Mouse (Mus musculus) MEL (cell line): Measurements from ENCODE around the gene Siva1. TPM values are rescaled to one million over a fixed set of nuclear protein-coding genes. Genes with fewer than 3 reads are reported as not detected.

Experiments used
- DNase-seq: peaks from one replicate; pipeline ENCODE4 v3.0.0; 2011; ENCODE audit warnings: low read depth, low spot score
- H3K27ac ChIP-seq: 2 replicates; pipeline ENCODE4 v1.5.1; 2012; ENCODE audit warnings: low read depth, mild to moderate bottlenecking, control low read depth, low read length, moderate library complexity; ENCODE audit not compliant: control insufficient read depth
- H3K27me3 ChIP-seq, 2 experiments: fragments of 150-350 bp in 1 of 2; sonication (generic) in 1 of 2; 2 replicates each; pipeline ENCODE4 v1.6.1; 2012; ENCODE audit warnings: low read length in 2 of 2, mild to moderate bottlenecking in 2 of 2, improper control_type of control experiment in 1 of 2, moderate library complexity in 1 of 2; ENCODE audit not compliant: insufficient read depth in 2 of 2, control insufficient read depth in 1 of 2
- H3K36me3 ChIP-seq, 2 experiments: 2 replicates each; pipeline ENCODE4 v1.6.1; 2012 to 2014; ENCODE audit warnings: low read length in 2 of 2, improper control_type of control experiment in 1 of 2, inconsistent platforms in 1 of 2, mild to moderate bottlenecking in 1 of 2; ENCODE audit not compliant: insufficient read depth in 2 of 2, control insufficient read depth in 1 of 2
- H3K4me1 ChIP-seq, 2 experiments: fragments of 150-350 bp in 1 of 2; sonication (generic) in 1 of 2; 2 replicates each; pipeline ENCODE4 v1.6.1; 2012; ENCODE audit warnings: low read length in 2 of 2, improper control_type of control experiment in 1 of 2, mild to moderate bottlenecking in 1 of 2; ENCODE audit not compliant: insufficient read depth in 2 of 2, control insufficient read depth in 1 of 2
- H3K4me3 ChIP-seq, 2 experiments: fragments of 150-350 bp in 1 of 2; sonication (generic) in 1 of 2; 2 replicates each; pipeline ENCODE4 v1.5.1; 2012; ENCODE audit warnings: low read depth in 2 of 2, low read length in 2 of 2, mild to moderate bottlenecking in 2 of 2, moderate library complexity in 2 of 2, control low read depth in 1 of 2, improper control_type of control experiment in 1 of 2; ENCODE audit not compliant: control insufficient read depth in 1 of 2, insufficient read depth in 1 of 2
- H3K79me2 ChIP-seq: 2 replicates; pipeline ENCODE4 v1.6.1; 2012; ENCODE audit warnings: mild to moderate bottlenecking, low read length, moderate library complexity; ENCODE audit not compliant: control insufficient read depth, poor library complexity, insufficient read depth
- H3K9ac ChIP-seq: 2 replicates; pipeline ENCODE4 v1.6.1; 2012; ENCODE audit warnings: low read depth, mild to moderate bottlenecking, control low read depth, low read length, moderate library complexity; ENCODE audit not compliant: control insufficient read depth, poor library complexity, severe bottlenecking
- H3K9me3 ChIP-seq: fragments of 150-350 bp; sonication (generic); replicated peaks from 2 replicates; pipeline ENCODE4 v1.6.1; 2012; ENCODE audit warnings: mild to moderate bottlenecking, low read length, improper control_type of control experiment, moderate library complexity; ENCODE audit not compliant: insufficient read depth
- BHLHE40 ChIP-seq: IDR thresholded peaks from 2 replicates; pipeline ENCODE4 v1.6.1; 2012; ENCODE audit warnings: low read depth, mild to moderate bottlenecking, inconsistent platforms, low read length, improper control_type of control experiment, borderline replicate concordance
- CHD1 ChIP-seq: IDR thresholded peaks from 2 replicates; pipeline ENCODE4 v1.6.1; 2012; ENCODE audit warnings: low read depth, mild to moderate bottlenecking, inconsistent platforms, low read length, improper control_type of control experiment
- CHD2 ChIP-seq: IDR thresholded peaks from 2 replicates; pipeline ENCODE4 v1.6.1; 2011; ENCODE audit warnings: low read length, improper control_type of control experiment
- E2F4 ChIP-seq: IDR thresholded peaks from 2 replicates; pipeline ENCODE4 v1.6.1; 2011; ENCODE audit warnings: low read depth, low read length, improper control_type of control experiment, borderline replicate concordance
- ELF1 ChIP-seq: IDR thresholded peaks from 2 replicates; pipeline ENCODE4 v1.6.1; 2014; ENCODE audit warnings: low read depth, mild to moderate bottlenecking, inconsistent platforms, low read length, improper control_type of control experiment, moderate library complexity
- EP300 ChIP-seq, 2 experiments: IDR thresholded peaks; 2 replicates each; pipeline ENCODE4 v1.6.1; 2011; ENCODE audit warnings: improper control_type of control experiment in 2 of 2, low read length in 2 of 2, low read depth in 1 of 2, mild to moderate bottlenecking in 1 of 2
- ETS1 ChIP-seq: IDR thresholded peaks from 2 replicates; pipeline ENCODE4 v1.6.1; 2012; ENCODE audit warnings: low read depth, mild to moderate bottlenecking, inconsistent platforms, low read length, improper control_type of control experiment, moderate library complexity
- GABPA ChIP-seq: IDR thresholded peaks from 2 replicates; pipeline ENCODE4 v1.6.1; 2012; ENCODE audit warnings: low read depth, mild to moderate bottlenecking, inconsistent platforms, low read length, improper control_type of control experiment, moderate library complexity
- GATA1 ChIP-seq: IDR thresholded peaks from 2 replicates; pipeline ENCODE4 v1.6.1; 2011; ENCODE audit warnings: low read depth, low read length, improper control_type of control experiment
- JUND ChIP-seq: IDR thresholded peaks from 2 replicates; pipeline ENCODE4 v1.6.1; 2011; ENCODE audit warnings: low read depth, mild to moderate bottlenecking, improper control_type of control experiment, low read length
- KAT2A ChIP-seq: conservative IDR thresholded peaks from 2 replicates; pipeline ENCODE4 v1.6.1; 2012; ENCODE audit warnings: low read depth, low read length, improper control_type of control experiment, inconsistent platforms
- MAX ChIP-seq: IDR thresholded peaks from 2 replicates; pipeline ENCODE4 v1.6.1; 2011; ENCODE audit warnings: low read length, improper control_type of control experiment
- MAZ ChIP-seq: IDR thresholded peaks from 2 replicates; pipeline ENCODE4 v1.6.1; 2012; ENCODE audit warnings: low read depth, mild to moderate bottlenecking, inconsistent platforms, low read length, improper control_type of control experiment
- MXI1 ChIP-seq: IDR thresholded peaks from 2 replicates; pipeline ENCODE4 v1.6.1; 2011; ENCODE audit warnings: mild to moderate bottlenecking, low read depth, low read length, improper control_type of control experiment
- MYB ChIP-seq: IDR thresholded peaks from 2 replicates; pipeline ENCODE4 v1.6.1; 2011; ENCODE audit warnings: mild to moderate bottlenecking, low read depth, low read length, improper control_type of control experiment
- NELFE ChIP-seq: IDR thresholded peaks from 2 replicates; pipeline ENCODE4 v1.6.1; 2011; ENCODE audit warnings: low read depth, low read length, improper control_type of control experiment
- POLR2A ChIP-seq, 2 experiments: IDR thresholded peaks; 2 replicates each; pipeline ENCODE4 v1.6.1; 2011 to 2012; ENCODE audit warnings: low read length in 2 of 2, mild to moderate bottlenecking in 2 of 2, control low read depth in 1 of 2, improper control_type of control experiment in 1 of 2, low read depth in 1 of 2, moderate library complexity in 1 of 2; ENCODE audit not compliant: control insufficient read depth in 1 of 2, insufficient read depth in 1 of 2, poor library complexity in 1 of 2
- POLR2AphosphoS5 ChIP-seq: IDR thresholded peaks from 2 replicates; pipeline ENCODE4 v1.6.1; 2012; ENCODE audit warnings: low read depth, borderline replicate concordance, mild to moderate bottlenecking, inconsistent platforms, low read length, moderate library complexity, mixed read lengths
- RAD21 ChIP-seq: IDR thresholded peaks from 2 replicates; pipeline ENCODE4 v1.6.1; 2011; ENCODE audit warnings: mild to moderate bottlenecking, low read depth, low read length, improper control_type of control experiment
- RCOR1 ChIP-seq: IDR thresholded peaks from 2 replicates; pipeline ENCODE4 v1.6.1; 2012; ENCODE audit warnings: low read depth, mild to moderate bottlenecking, inconsistent platforms, low read length, improper control_type of control experiment
- SIN3A ChIP-seq: IDR thresholded peaks from 2 replicates; pipeline ENCODE4 v1.6.1; 2012; ENCODE audit warnings: low read length, improper control_type of control experiment, inconsistent platforms
- TAL1 ChIP-seq: IDR thresholded peaks from 2 replicates; pipeline ENCODE4 v1.6.1; 2012; ENCODE audit warnings: mild to moderate bottlenecking, inconsistent platforms, low read length, moderate library complexity, mixed read lengths
- TBP ChIP-seq: IDR thresholded peaks from 2 replicates; pipeline ENCODE4 v1.8.0; 2011; ENCODE audit warnings: low read depth, low read length, improper control_type of control experiment
- TCF12 ChIP-seq: IDR thresholded peaks from 2 replicates; pipeline ENCODE4 v1.6.1; 2014; ENCODE audit warnings: low read depth, mild to moderate bottlenecking, inconsistent platforms, low read length, improper control_type of control experiment, moderate library complexity
- UBTF ChIP-seq: IDR thresholded peaks from 2 replicates; pipeline ENCODE4 v1.6.1; 2012; ENCODE audit warnings: low read depth, mild to moderate bottlenecking, inconsistent platforms, low read length, improper control_type of control experiment, moderate library complexity, borderline replicate concordance; ENCODE audit not compliant: insufficient read depth
- USF2 ChIP-seq, 2 experiments: IDR thresholded peaks; 2 replicates each; pipeline ENCODE4 v1.6.1; 2011 to 2012; ENCODE audit warnings: improper control_type of control experiment in 2 of 2, low read length in 2 of 2, borderline replicate concordance in 1 of 2, inconsistent platforms in 1 of 2, low read depth in 1 of 2, mild to moderate bottlenecking in 1 of 2; ENCODE audit not compliant: insufficient read depth in 1 of 2
- ZC3H11A ChIP-seq: IDR thresholded peaks from 2 replicates; pipeline ENCODE4 v1.6.1; 2012; ENCODE audit warnings: low read depth, mild to moderate bottlenecking, inconsistent platforms, low read length, improper control_type of control experiment
- ZMIZ1 ChIP-seq: IDR thresholded peaks from 2 replicates; pipeline ENCODE4 v1.6.1; 2012; ENCODE audit warnings: low read depth, mild to moderate bottlenecking, inconsistent platforms, low read length, improper control_type of control experiment, moderate library complexity
- ZNF384 ChIP-seq: IDR thresholded peaks from 2 replicates; pipeline ENCODE4 v1.6.1; 2012; ENCODE audit warnings: low read depth, mild to moderate bottlenecking, inconsistent platforms, low read length, improper control_type of control experiment
- polyA plus RNA-seq, 2 experiments: library from polyadenylated mRNA; stranded (reverse) in 1 of 2; unstranded in 1 of 2; fragments of >175 nt in 1 of 2; fragments of >200 nt in 1 of 2; gene quantifications; 2 replicates each; pipeline versions ENCODE4 v1.2.1 to v1.2.4; 2012; ENCODE audit warnings: low replicate concordance in 2 of 2, low read depth in 1 of 2; ENCODE audit not compliant: insufficient read length in 2 of 2, insufficient read depth in 1 of 2, missing spikeins in 1 of 2
- total RNA-seq: library from RNA; depleted of rRNA; stranded (reverse); fragments of 300-350 nt; gene quantifications from 2 replicates; pipeline ENCODE4 v1.2.3, GENCODE M21; 2012

Gene Siva1
- total and polyA plus RNA-seq, 3 experiments, result 531 to 659 TPM; not detected in 1

DNA sequence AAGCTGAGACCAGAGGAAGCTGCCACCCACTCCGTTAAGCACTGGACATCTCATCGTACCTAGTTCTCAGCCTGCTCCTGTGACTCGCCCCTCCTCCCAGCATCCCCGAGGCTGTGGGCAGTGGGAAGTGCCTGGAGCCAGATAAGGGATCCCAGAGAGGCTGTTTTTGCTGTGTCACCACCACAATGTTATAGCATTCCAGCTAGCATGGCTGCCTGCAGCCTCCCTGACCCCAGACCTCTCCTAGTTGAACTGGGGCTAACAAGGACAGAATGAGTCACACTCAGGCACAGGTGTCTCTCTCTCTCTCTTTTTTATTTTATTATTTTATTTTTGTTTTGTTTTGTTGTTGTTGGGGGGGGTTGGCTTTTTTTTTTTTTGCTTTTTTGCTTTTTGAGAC, 45.3 kb upstream of the Siva1 start (continued):
- TF ChIP-seq ZNF384, result peak; percentile 85
- TF ChIP-seq GABPA, result peak; percentile 100
- no peak for TF ChIP-seq USF2 (IDR thresholded peaks at IDR 0.05; ENCODE audit: borderline replicate concordance in 1 of 2, insufficient read depth in 1 of 2, low read depth in 1 of 2, low read length in 2 of 2)
- peak; percentile 99 for TF ChIP-seq GATA1
- peak; percentile 98 for TF ChIP-seq ETS1
- peak; percentile 93 for TF ChIP-seq JUND
- peak; percentile 70; the same call in 1 of the 2 replicates for TF ChIP-seq ELF1
- TF ChIP-seq ZMIZ1, result peak; percentile 84; the same call in 1 of the 2 replicates
- TF ChIP-seq TAL1, result no peak

DNA sequence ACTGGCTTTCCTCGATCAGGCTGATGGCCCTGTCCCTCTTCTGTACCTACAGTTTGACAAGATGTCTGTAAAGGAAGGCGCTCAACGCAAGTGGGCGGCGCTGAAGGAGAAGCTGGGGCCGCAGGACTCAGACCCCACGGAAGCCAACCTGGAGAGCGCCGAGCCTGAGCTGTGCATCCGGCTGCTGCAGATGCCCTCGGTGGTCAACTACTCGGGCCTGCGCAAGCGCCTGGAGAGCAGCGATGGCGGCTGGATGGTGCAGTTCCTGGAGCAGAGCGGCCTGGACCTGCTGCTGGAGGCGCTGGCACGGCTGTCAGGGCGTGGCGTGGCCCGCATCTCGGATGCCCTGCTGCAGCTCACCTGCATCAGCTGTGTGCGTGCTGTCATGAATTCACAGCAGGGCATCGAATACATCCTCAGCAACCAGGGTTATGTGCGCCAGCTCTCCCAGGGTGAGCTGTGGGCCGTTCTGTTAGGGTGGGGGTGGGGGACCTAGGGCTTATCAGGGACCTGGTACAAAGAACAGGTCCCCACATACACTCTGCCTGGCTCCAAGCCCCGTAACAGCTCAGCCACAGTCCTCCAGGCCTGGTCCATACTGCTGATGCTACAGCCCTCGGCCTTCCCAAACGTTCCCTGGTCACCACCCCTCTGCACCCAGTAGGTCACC, 44.4 kb upstream of the Siva1 start:
- Histone ChIP-seq H3K9ac (peak overlapping the region; percentile 21), H3K36me3 (peaks cover 6 to 29% of the 10 kb centered on the region in 2 experiments; a peak in 3 of 4 replicates), H3K4me1 (peaks cover 26 to 35% of the 10 kb centered on the region in 2 experiments)

GRCm38 (mm10) chr12:112604022-112604421, 40.5 kb upstream of the Siva1 start:
- Histone ChIP-seq H3K9me3 (no peaks in the 10 kb centered on the region), H3K27ac (no peak overlapping the region), H3K27me3 (no peaks in the 10 kb centered on the region), H3K4me1 (peaks cover 12 to 16% of the 10 kb centered on the region in 2 experiments), H3K4me3 (no peak overlapping the region), H3K79me2 (0 out of 2 replicates have a peak, but pooled peaks cover 2% of the 10 kb centered on the region), H3K36me3 (peaks cover 6 to 14% of the 10 kb centered on the region in 2 experiments; a peak in 3 of 4 replicates), H3K9ac (no peak overlapping the region)
- TF ChIP-seq CHD2, result no peak
- no peak for TF ChIP-seq RAD21
- TF ChIP-seq CHD1, result no peak
- TF ChIP-seq UBTF, result no peak
- no peak for TF ChIP-seq MYB
- TF ChIP-seq ZC3H11A, result no peak
- no peak for TF ChIP-seq BHLHE40
- no peak for TF ChIP-seq POLR2A (IDR thresholded peaks at IDR 0.05; ENCODE audit: control insufficient read depth in 1 of 2, insufficient read depth in 1 of 2, low read depth in 1 of 2, low read length in 2 of 2, poor library complexity in 1 of 2)
- no peak for TF ChIP-seq KAT2A
- TF ChIP-seq MAX, result no peak
- no peak for TF ChIP-seq POLR2AphosphoS5
- TF ChIP-seq GABPA, result no peak
- no peak for DNase-seq

More for the DNA sequence above, 44.4 kb upstream of the Siva1 start:
- H3K9me3 ChIP-seq, result no peaks in the 10 kb centered on the region
- DNase-seq, result peak; percentile 54
- TF ChIP-seq SIN3A (0 out of 2 replicates have a peak, but pooled peaks have one; percentile 34), MAZ (0 out of 2 replicates have a peak, but pooled peaks have one; percentile 64), RCOR1 (peak; percentile 28; the same call in 1 of the 2 replicates), TBP (no peak), ETS1 (peak; percentile 63), ZC3H11A (no peak), GABPA (no peak; the same call in 1 of the 2 replicates), GATA1 (peak; percentile 47; the same call in 1 of the 2 replicates), NELFE (0 out of 2 replicates have a peak, but pooled peaks have one; percentile 29), TCF12 (peak; percentile 57), CHD2 (peak; percentile 18; the same call in 1 of the 2 replicates), E2F4 (peak; percentile 21; the same call in 1 of the 2 replicates), EP300 (IDR thresholded peaks at IDR 0.05; ENCODE audit: low read depth in 1 of 2, low read length in 2 of 2) (peak; percentile 30 to 56; a peak in 3 of 4 replicates), MXI1 (peak; percentile 32; the same call in 1 of the 2 replicates)
- TF ChIP-seq, all 39 proteins: peak for 11
- H3K27me3 ChIP-seq, result no peaks in the 10 kb centered on the region
- peak overlapping the region; percentile 67 for H3K27ac ChIP-seq
- H3K79me2 ChIP-seq, result peaks cover 14% of the 10 kb centered on the region
- no peak overlapping the region for H3K4me3 ChIP-seq
